Mouse (Mus musculus) megakaryocyte, embryonic 14.5 days (primary cell): ENCODE results near the gene Rdh9.

Experiments
- FLI1 ChIP-seq: IDR thresholded peaks from 2 replicates; pipeline ENCODE4 v1.6.1; 2012; ENCODE audit warnings: low read length, inconsistent platforms, mixed read lengths
- GATA1 ChIP-seq: IDR thresholded peaks from 3 replicates; pipeline ENCODE4 v1.6.1; 2012; ENCODE audit warnings: mixed read lengths, low read length, inconsistent platforms, borderline replicate concordance

DNA sequence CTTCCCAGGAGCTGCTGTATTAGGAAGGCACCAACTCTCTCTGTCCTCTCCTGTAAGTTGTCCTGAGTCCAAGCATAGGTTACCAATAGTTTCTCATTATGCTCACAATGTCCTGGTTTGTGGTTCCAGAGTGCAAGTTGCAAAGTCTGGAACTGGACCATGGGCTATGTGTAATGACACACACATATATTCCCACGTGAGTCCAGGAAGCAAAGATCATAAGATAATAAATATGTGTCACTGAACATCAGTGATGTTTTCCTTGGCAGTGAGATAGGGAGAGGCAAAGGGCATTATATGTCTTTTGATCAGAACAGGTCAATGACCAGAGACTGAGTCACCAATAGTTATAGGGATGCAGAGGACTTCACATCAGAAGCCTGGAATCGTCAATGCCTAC is at the start of gene Rdh9:
- TF ChIP-seq GATA1, result no peak
- TF ChIP-seq FLI1, result no peak
